Mouse (Mus musculus) brain, embryonic 14.5 days (tissue): ENCODE results near the gene Sema4b. TPM values are rescaled to one million over a fixed set of nuclear protein-coding genes. Genes with fewer than 3 reads are reported as not detected.
A peak's percentile ranks its signal among the peaks of the same experiment; 100 is the strongest.

Experiments
- DNase-seq: peaks from one replicate; pipeline ENCODE4 v3.0.0-alpha.2; 2011; ENCODE audit warnings: low read depth
- CTCF ChIP-seq: fragments of 200-500 bp; IDR thresholded peaks from 2 replicates; pipeline ENCODE4 v1.5.1; 2012; ENCODE audit warnings: inconsistent platforms, mild to moderate bottlenecking, moderate library complexity, borderline replicate concordance; ENCODE audit not compliant: insufficient read depth, insufficient read length; ENCODE audit errors: extremely low read depth
- POLR2A ChIP-seq: fragments of 200-500 bp; IDR thresholded peaks from 2 replicates; pipeline ENCODE4 v1.6.1; 2012; ENCODE audit warnings: mild to moderate bottlenecking, inconsistent platforms, borderline replicate concordance; ENCODE audit not compliant: poor library complexity, insufficient read depth, insufficient read length, severe bottlenecking; ENCODE audit errors: extremely low read depth
- polyA plus RNA-seq: library from polyadenylated mRNA; depleted of rRNA; stranded (reverse); fragments of >200 nt; gene quantifications from 2 replicates; pipeline ENCODE4 v1.2.3, GENCODE M21; 2012

Gene Sema4b
- polyA plus RNA-seq, 1 experiment, result 23.6 TPM

GRCm38 (mm10) chr7:80179790-80180189 is 6.9 kb upstream of the Sema4b start:
- DNase-seq, result no peak
- TF ChIP-seq CTCF, result no peak
- no peak for TF ChIP-seq POLR2A

GRCm38 (mm10) chr7:80180202-80180601 is 6.4 kb upstream of the Sema4b start:
- TF ChIP-seq CTCF (no peak), POLR2A (no peak)

DNA sequence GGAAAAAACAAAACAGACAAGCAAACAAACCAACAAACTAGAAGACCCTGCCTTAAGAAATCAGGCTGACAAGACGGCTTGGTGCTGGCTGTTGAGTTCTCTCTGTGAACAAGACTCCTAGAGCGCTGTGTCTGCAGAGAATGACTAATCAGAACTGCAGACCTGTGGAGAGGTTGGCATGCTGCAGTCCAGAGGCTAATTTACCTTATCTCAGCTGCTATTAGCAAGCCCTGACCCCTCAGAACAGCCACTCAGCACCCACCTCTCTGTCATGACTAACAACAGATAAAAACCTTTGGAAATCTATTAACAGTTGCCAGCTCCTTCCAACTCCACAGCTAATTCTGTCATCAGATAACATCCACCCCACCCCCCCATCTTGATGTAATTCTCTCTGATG is 5.6 kb upstream of the Sema4b start:
- DNase-seq, result no peak
- no peak for TF ChIP-seq POLR2A
- TF ChIP-seq CTCF, result no peak

More at GRCm38 (mm10) chr7:80180202-80180601, 6.4 kb upstream of the Sema4b start:
- DNase-seq, result no peak

DNA sequence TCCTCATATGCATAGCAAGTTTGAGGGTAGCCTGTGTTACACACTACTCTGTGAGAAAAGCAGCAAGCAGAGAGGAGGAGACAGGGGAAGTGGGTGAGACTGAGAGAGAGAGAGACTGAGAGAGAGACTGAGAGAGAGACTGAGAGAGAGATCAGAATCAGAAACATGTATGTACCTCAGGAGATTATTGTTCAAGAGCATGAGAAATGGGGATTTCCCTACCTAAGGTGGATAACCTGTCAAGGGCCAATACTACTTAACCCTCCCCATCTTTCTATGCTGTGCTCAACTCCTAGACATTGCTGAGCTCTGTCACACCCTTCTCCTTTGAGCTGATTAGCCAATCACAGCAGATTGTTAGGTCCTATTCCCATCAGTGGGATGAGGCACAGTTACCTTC is 4.5 kb upstream of the Sema4b start:
- TF ChIP-seq POLR2A (no peak), CTCF (no peak)
- no peak for DNase-seq

DNA sequence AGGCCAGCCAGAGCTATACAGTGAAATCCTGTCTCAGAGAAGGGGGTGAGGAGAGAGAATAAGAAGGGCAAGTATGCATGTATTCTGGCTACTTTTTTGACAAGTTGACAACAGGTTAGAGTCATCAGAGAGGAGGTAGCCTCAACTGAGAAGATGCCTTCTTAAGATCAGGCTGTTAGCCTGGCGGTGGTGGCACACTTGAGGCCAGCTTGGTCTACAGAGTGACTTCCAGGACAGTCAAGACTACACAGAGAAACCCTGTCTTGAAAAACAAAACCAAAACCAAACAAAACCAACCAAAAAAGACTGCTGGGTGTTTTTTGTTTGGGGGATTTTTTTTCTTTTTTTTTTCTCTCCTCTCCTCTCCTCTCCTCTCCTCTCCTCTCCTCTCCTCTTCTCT is 3.2 kb upstream of the Sema4b start:
- TF ChIP-seq CTCF, result no peak
- TF ChIP-seq POLR2A, result no peak
- DNase-seq, result no peak

- no peak for DNase-seq
- TF ChIP-seq CTCF (no peak), POLR2A (no peak)
Observed at GRCm38 (mm10) chr7:80183969-80184368, 2.7 kb upstream of the Sema4b start.

DNA sequence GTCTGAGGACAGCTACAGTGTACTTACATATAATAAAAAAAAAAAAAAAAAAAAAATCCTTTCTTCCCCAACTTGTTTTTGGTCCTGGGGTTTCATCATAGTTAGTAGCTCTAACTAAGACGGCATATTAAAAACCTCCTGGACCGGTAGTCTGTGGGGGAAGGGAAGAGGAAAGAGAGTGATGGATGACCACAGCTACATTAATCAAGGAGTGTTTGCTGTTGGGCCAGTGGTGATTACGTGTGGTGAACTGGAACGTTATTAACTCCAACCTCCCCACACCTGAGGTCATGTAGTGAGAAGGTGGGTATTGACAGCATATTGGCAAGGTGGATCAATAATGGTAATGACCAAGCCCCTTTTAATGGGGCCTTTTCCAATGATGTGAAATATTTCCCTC is 2.1 kb upstream of the Sema4b start:
- TF ChIP-seq POLR2A (no peak), CTCF (no peak)
- no peak for DNase-seq

DNA sequence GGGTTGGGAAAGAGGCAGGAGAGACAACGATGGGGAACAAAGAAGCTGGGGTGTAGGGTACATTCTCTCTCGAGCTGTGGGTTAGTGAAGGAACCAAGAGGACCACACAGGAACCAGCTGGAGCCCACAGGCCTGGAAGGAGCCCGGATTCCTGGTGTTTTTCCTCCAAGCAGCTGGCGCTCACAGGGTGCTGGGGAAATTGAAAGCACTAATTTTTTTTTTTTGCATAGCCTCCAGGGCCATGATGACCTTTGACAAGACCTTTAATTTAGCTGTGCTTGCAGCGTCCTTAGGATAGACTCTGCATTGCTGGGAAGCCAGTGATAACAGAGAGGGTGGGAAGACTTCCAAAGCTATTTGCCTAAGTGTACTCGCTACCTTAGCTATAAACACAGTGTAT is 1.7 kb upstream of the Sema4b start:
- TF ChIP-seq CTCF (no peak), POLR2A (no peak)
- DNase-seq, result no peak

- peak; percentile 50 for DNase-seq
- TF ChIP-seq CTCF (no peak), POLR2A (no peak)
Observed at GRCm38 (mm10) chr7:80186021-80186420, 620 bp upstream of the Sema4b start.

- no peak for DNase-seq
- TF ChIP-seq CTCF, result no peak
- TF ChIP-seq POLR2A, result no peak
Observed at GRCm38 (mm10) chr7:80187501-80187900, 860 bp downstream of the Sema4b start.

GRCm38 (mm10) chr7:80188579-80189125 is 2.0 kb downstream of the Sema4b start:
- no peak for DNase-seq
- TF ChIP-seq POLR2A (no peak), CTCF (no peak)

- TF ChIP-seq POLR2A (no peak), CTCF (no peak)
- DNase-seq, result peak; percentile 69
Observed at GRCm38 (mm10) chr7:80189147-80189933, 2.7 kb downstream of the Sema4b start.
